Mouse (Mus musculus) MEL (cell line): ENCODE data around the gene Zcchc24.

Experiments used
- CHD1 ChIP-seq: IDR thresholded peaks from 2 replicates; pipeline ENCODE4 v1.6.1; 2012; ENCODE audit warnings: low read depth, mild to moderate bottlenecking, inconsistent platforms, low read length, improper control_type of control experiment
- CHD2 ChIP-seq: IDR thresholded peaks from 2 replicates; pipeline ENCODE4 v1.6.1; 2011; ENCODE audit warnings: low read length, improper control_type of control experiment
- CTCF ChIP-seq, 3 experiments: IDR thresholded peaks in 2 of 3; conservative IDR thresholded peaks in 1 of 3; 2 replicates each; pipeline ENCODE4 v1.5.1; 2011 to 2012; ENCODE audit warnings: low read length in 3 of 3, low read depth in 2 of 3, mild to moderate bottlenecking in 2 of 3, improper control_type of control experiment in 1 of 3, inconsistent platforms in 1 of 3, mixed read lengths in 1 of 3, moderate library complexity in 1 of 3; ENCODE audit not compliant: control insufficient read depth in 1 of 3, insufficient read depth in 1 of 3, poor library complexity in 1 of 3, severe bottlenecking in 1 of 3
- E2F4 ChIP-seq: IDR thresholded peaks from 2 replicates; pipeline ENCODE4 v1.6.1; 2011; ENCODE audit warnings: low read depth, low read length, improper control_type of control experiment, borderline replicate concordance
- ELF1 ChIP-seq: IDR thresholded peaks from 2 replicates; pipeline ENCODE4 v1.6.1; 2014; ENCODE audit warnings: low read depth, mild to moderate bottlenecking, inconsistent platforms, low read length, improper control_type of control experiment, moderate library complexity
- EP300 ChIP-seq, 2 experiments: IDR thresholded peaks; 2 replicates each; pipeline ENCODE4 v1.6.1; 2011; ENCODE audit warnings: improper control_type of control experiment in 2 of 2, low read length in 2 of 2, low read depth in 1 of 2, mild to moderate bottlenecking in 1 of 2
- POLR2A ChIP-seq, 2 experiments: IDR thresholded peaks; 2 replicates each; pipeline ENCODE4 v1.6.1; 2011 to 2012; ENCODE audit warnings: low read length in 2 of 2, mild to moderate bottlenecking in 2 of 2, control low read depth in 1 of 2, improper control_type of control experiment in 1 of 2, low read depth in 1 of 2, moderate library complexity in 1 of 2; ENCODE audit not compliant: control insufficient read depth in 1 of 2, insufficient read depth in 1 of 2, poor library complexity in 1 of 2
- RAD21 ChIP-seq: IDR thresholded peaks from 2 replicates; pipeline ENCODE4 v1.6.1; 2011; ENCODE audit warnings: mild to moderate bottlenecking, low read depth, low read length, improper control_type of control experiment
- ZNF384 ChIP-seq: IDR thresholded peaks from 2 replicates; pipeline ENCODE4 v1.6.1; 2012; ENCODE audit warnings: low read depth, mild to moderate bottlenecking, inconsistent platforms, low read length, improper control_type of control experiment

GRCm38 (mm10) chr14:25803246-25803809, 34.5 kb upstream of the Zcchc24 start:
- TF ChIP-seq ZNF384 (no peak), RAD21 (no peak), ELF1 (no peak), CTCF (IDR thresholded peaks at IDR 0.05 in 2 of 3, conservative IDR thresholded peaks at IDR 0.05 in 1 of 3; ENCODE audit: control insufficient read depth in 1 of 3, insufficient read depth in 1 of 3, low read depth in 2 of 3, low read length in 3 of 3, poor library complexity in 1 of 3, severe bottlenecking in 1 of 3) (no peak), CHD1 (no peak), E2F4 (no peak), POLR2A (IDR thresholded peaks at IDR 0.05; ENCODE audit: control insufficient read depth in 1 of 2, insufficient read depth in 1 of 2, low read depth in 1 of 2, low read length in 2 of 2, poor library complexity in 1 of 2) (no peak), CHD2 (no peak), EP300 (IDR thresholded peaks at IDR 0.05; ENCODE audit: low read depth in 1 of 2, low read length in 2 of 2) (no peak)
